Mouse (Mus musculus) stomach, postnatal 0 days (tissue): ENCODE results near the gene Nhsl1.

Source experiments
- CTCF ChIP-seq: IDR thresholded peaks from 2 replicates; pipeline ENCODE4 v1.5.1; 2016; ENCODE audit warnings: antibody characterized with exemption, low read depth, mild to moderate bottlenecking, moderate library complexity
- EP300 ChIP-seq: optimal IDR thresholded peaks from 2 replicates; pipeline ENCODE3; 2016; ENCODE audit warnings: antibody characterized with exemption

DNA sequence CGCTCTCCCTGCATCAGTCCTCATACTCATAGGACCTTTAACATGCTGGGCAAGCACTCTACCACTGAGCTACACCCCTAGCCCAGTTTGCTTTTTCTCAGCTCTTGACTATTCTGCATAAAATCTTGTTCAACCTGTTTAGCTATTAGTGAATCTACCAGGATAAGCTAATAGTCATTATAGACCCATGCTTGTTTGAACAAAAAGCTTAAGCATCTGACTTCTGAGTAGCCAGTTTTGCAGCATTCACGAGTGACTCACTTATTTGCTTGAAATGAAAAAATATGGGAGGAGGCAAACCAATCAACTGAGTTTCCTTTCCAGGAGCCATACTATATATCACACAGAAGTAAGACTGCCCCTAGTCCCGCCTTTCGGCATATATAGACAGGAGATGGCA lies 32.0 kb downstream of the Nhsl1 start:
- TF ChIP-seq EP300: peak; percentile 94
- no peak for TF ChIP-seq CTCF
